Mouse (Mus musculus) stomach, postnatal 0 days (tissue): ENCODE results near the gene Tnrc18. TPM values are rescaled to one million over a fixed set of nuclear protein-coding genes. Genes with fewer than 3 reads are reported as not detected.

Experiments used
- ATAC-seq: fragments of 200-750 bp; cut with Nextera tagmentation; 2 replicates; pipeline ENCODE4 v1.8.0; 2017; ENCODE audit not compliant: low FRiP score, low TSS enrichment
- DNase-seq: peaks from one replicate; pipeline ENCODE4 v3.0.0-alpha.2; 2016; ENCODE audit warnings: low spot score
- H3K27ac ChIP-seq: fragments of 300-500 bp; sonication (generic); replicated peaks from 2 replicates; pipeline ENCODE4 v1.5.1; 2014; ENCODE audit warnings: mild to moderate bottlenecking, control low read depth
- H3K27me3 ChIP-seq: fragments of 300-500 bp; sonication (generic); 2 replicates; pipeline ENCODE4 v1.6.1; 2014; ENCODE audit warnings: low read length; ENCODE audit not compliant: control insufficient read depth, insufficient read depth
- H3K36me3 ChIP-seq: fragments of 300-500 bp; sonication (generic); 2 replicates; pipeline ENCODE4 v1.6.1; 2014; ENCODE audit warnings: low read length, mixed read lengths; ENCODE audit not compliant: control insufficient read depth, insufficient read depth
- H3K4me1 ChIP-seq: fragments of 300-500 bp; sonication (generic); replicated peaks from 2 replicates; pipeline ENCODE4 v1.6.1; 2014; ENCODE audit warnings: antibody characterized with exemption; ENCODE audit not compliant: control insufficient read depth, insufficient read depth
- H3K4me2 ChIP-seq: fragments of 300-500 bp; sonication (generic); replicated peaks from 2 replicates; pipeline ENCODE4 v1.6.1; 2014; ENCODE audit warnings: low read depth, mild to moderate bottlenecking, control low read depth, moderate library complexity
- H3K4me3 ChIP-seq: fragments of 300-500 bp; sonication (generic); 2 replicates; pipeline ENCODE4 v1.5.1; 2014; ENCODE audit warnings: low read depth, low read length, control low read depth
- H3K9ac ChIP-seq: fragments of 300-500 bp; sonication (generic); 2 replicates; pipeline ENCODE4 v1.6.1; 2014; ENCODE audit warnings: mild to moderate bottlenecking, low read length, control low read depth, mixed read lengths
- H3K9me3 ChIP-seq: fragments of 300-500 bp; sonication (generic); 2 replicates; pipeline ENCODE4 v1.6.1; 2016; ENCODE audit warnings: low read length; ENCODE audit not compliant: control insufficient read depth
- CTCF ChIP-seq: IDR thresholded peaks from 2 replicates; pipeline ENCODE4 v1.5.1; 2016; ENCODE audit warnings: antibody characterized with exemption, low read depth, mild to moderate bottlenecking, moderate library complexity
- EP300 ChIP-seq: optimal IDR thresholded peaks from 2 replicates; pipeline ENCODE3; 2016; ENCODE audit warnings: antibody characterized with exemption
- WGBS: fragments of 180-500 bp; shearing (Covaris S2); extraction: QIAGEN DNeasy Blood & Tissue Kit; methylation state at CpG from one replicate; pipeline ENCODE4 v1.1.7; 2014; 5-methylcytosine and 5-hydroxymethylcytosine counted together
- polyA plus RNA-seq: library from polyadenylated mRNA; unstranded; fragments of >200 nt; fragmentation: Nextera tagmentation; extraction: Ambion mirVana; gene quantifications from 2 replicates; pipeline ENCODE4 v1.2.1, GENCODE M21; 2015

The Tnrc18 gene
- polyA plus RNA-seq, 1 experiment from 2014 or later: 12.5 TPM

GRCm38 (mm10) chr5:142715059-142715458 is 102.4 kb downstream of the Tnrc18 start:
- Histone ChIP-seq H3K27ac (no peak overlapping the region), H3K27me3 (no peaks in the 10 kb centered on the region), H3K36me3 (no peaks in the 10 kb centered on the region), H3K4me3 (no peak overlapping the region), H3K9me3 (no peaks in the 10 kb centered on the region), H3K4me2 (no peak overlapping the region), H3K9ac (no peak overlapping the region), H3K4me1 (no peaks in the 10 kb centered on the region)
- ATAC-seq (no peak), DNase-seq (no peak)
- WGBS: 74% methylated on average over 9 of the region's 9 CpGs
- TF ChIP-seq CTCF (no peak), EP300 (no peak)

GRCm38 (mm10) chr5:142713966-142714365 is 103.5 kb downstream of the Tnrc18 start:
- no peak overlapping the region for H3K4me3 ChIP-seq
- TF ChIP-seq CTCF (no peak), EP300 (no peak)
- H3K9me3 ChIP-seq: no peaks in the 10 kb centered on the region
- 80% methylated on average over 10 of the region's 10 CpGs for WGBS
- H3K4me1 ChIP-seq: no peaks in the 10 kb centered on the region
- H3K27ac ChIP-seq: no peak overlapping the region
- ATAC-seq: no peak
- H3K36me3 ChIP-seq: no peaks in the 10 kb centered on the region
- H3K9ac ChIP-seq: no peak overlapping the region
- no peak overlapping the region for H3K4me2 ChIP-seq
- H3K27me3 ChIP-seq: no peaks in the 10 kb centered on the region
- no peak for DNase-seq

DNA sequence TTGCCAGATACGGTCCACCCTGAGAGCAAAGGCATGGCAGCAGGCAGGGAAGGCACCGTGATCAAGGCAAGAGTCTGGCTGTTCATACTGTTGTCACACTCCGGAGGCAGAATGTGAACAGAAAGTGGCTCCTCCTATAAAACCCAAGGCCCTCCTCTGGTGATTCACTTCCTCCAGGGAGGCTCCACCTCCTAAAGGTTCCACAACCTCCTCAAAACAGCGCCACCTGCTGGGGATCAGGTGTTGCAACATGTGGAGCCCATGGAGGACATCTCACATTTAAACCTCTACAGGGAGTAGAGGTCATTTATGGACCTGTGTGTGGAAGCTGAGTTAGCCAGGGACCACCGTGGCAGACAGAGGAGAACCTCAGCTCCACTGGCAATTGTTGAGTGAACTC is 105.1 kb downstream of the Tnrc18 start:
- Histone ChIP-seq H3K4me1 (no peaks in the 10 kb centered on the region), H3K9me3 (no peaks in the 10 kb centered on the region), H3K9ac (no peak overlapping the region), H3K27ac (no peak overlapping the region), H3K36me3 (no peaks in the 10 kb centered on the region), H3K4me3 (no peak overlapping the region), H3K27me3 (no peaks in the 10 kb centered on the region), H3K4me2 (no peak overlapping the region)
- TF ChIP-seq EP300: no peak
- peak; percentile 48 for TF ChIP-seq CTCF
- ATAC-seq (0 out of 2 replicates have a peak, but pooled peaks have one; percentile 27), DNase-seq (no peak)
- 83% methylated on average over 5 of the region's 5 CpGs for WGBS

GRCm38 (mm10) chr5:142709436-142709835 is 108.0 kb downstream of the Tnrc18 start:
- 67% methylated on average over 7 of the region's 7 CpGs for WGBS

GRCm38 (mm10) chr5:142707709-142708108 is 109.8 kb downstream of the Tnrc18 start:
- Histone ChIP-seq H3K9ac (no peak overlapping the region), H3K27me3 (no peaks in the 10 kb centered on the region), H3K27ac (no peak overlapping the region), H3K4me3 (no peak overlapping the region), H3K4me2 (no peak overlapping the region), H3K4me1 (no peaks in the 10 kb centered on the region), H3K36me3 (no peaks in the 10 kb centered on the region), H3K9me3 (no peaks in the 10 kb centered on the region)
- TF ChIP-seq CTCF: no peak
- no peak for TF ChIP-seq EP300
- DNase-seq (no peak), ATAC-seq (no peak)
- 82% methylated on average over 5 of the region's 5 CpGs for WGBS

More at GRCm38 (mm10) chr5:142709436-142709835, 108.0 kb downstream of the Tnrc18 start:
- Histone ChIP-seq H3K4me3 (no peak overlapping the region), H3K27me3 (no peaks in the 10 kb centered on the region), H3K36me3 (no peaks in the 10 kb centered on the region), H3K4me2 (no peak overlapping the region), H3K27ac (no peak overlapping the region), H3K9me3 (no peaks in the 10 kb centered on the region), H3K4me1 (no peaks in the 10 kb centered on the region), H3K9ac (no peak overlapping the region)
- TF ChIP-seq EP300 (no peak), CTCF (no peak)
- no peak for DNase-seq
- ATAC-seq: no peak

DNA sequence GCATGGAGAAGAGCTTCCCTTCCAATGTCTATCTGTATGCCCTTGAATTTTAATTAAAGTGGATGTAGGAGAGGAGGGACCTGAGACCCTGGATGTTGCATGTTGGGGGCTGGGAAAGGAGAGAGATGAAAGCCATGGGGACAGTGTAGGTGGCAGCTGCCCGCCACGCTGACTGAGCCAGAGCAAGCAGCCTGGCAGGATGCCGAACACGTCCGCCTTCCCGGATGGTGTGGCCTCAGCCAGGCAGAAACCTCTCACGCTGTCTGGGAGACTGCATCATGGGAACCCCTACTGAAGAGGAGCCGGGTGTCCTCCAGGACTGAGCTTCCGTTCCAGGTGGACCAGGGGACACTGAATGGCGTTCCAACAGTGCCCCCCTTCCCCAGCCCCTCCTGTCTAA is 113.9 kb downstream of the Tnrc18 start:
- WGBS: 85% methylated on average over 10 of the region's 10 CpGs

More for the DNA sequence above, 113.9 kb downstream of the Tnrc18 start:
- no peak for DNase-seq
- Histone ChIP-seq H3K9me3 (no peaks in the 10 kb centered on the region), H3K36me3 (no peaks in the 10 kb centered on the region), H3K27me3 (no peaks in the 10 kb centered on the region), H3K4me1 (no peaks in the 10 kb centered on the region), H3K4me2 (no peak overlapping the region), H3K4me3 (no peak overlapping the region), H3K9ac (no peak overlapping the region), H3K27ac (no peak overlapping the region)
- TF ChIP-seq CTCF (no peak), EP300 (no peak)
- ATAC-seq: no peak
